Mouse (Mus musculus) cerebellum, postnatal 14 days (tissue): ENCODE results near the gene Tmem185a.
A peak's percentile ranks its signal among the peaks of the same experiment; 100 is the strongest.
"Not testable (repeated sequence)": the region's sequence is repeated elsewhere in the genome, so short reads cannot be mapped to it uniquely, and the experiment has no call there.

Experiments used
- DNase-seq, 2 experiments: peaks; one replicate each; pipeline ENCODE4 v3.0.0; 2021; ENCODE audit warnings: mixed read lengths in 2 of 2

Tmem185a gene

GRCm38 (mm10) chrX:70476792-70477776 lies at the start of gene Tmem185a:
Gene Tmem185a (minus strand): TSS chrX:70477180.
- DNase-seq, result peak; percentile 87 to 89

GRCm38 (mm10) chrX:70514413-70514812 lies 37.4 kb upstream of the Tmem185a start:
- DNase-seq, result not testable (repeated sequence)

- not testable (repeated sequence) for DNase-seq
Observed at GRCm38 (mm10) chrX:70487328-70487727, 10.3 kb upstream of the Tmem185a start.

GRCm38 (mm10) chrX:70482154-70482553 lies 5.2 kb upstream of the Tmem185a start:
- no peak for DNase-seq

- DNase-seq, result no peak
Observed at GRCm38 (mm10) chrX:70478701-70479100, 1.7 kb upstream of the Tmem185a start.

GRCm38 (mm10) chrX:70475215-70475765 lies 1.7 kb downstream of the Tmem185a start:
- no peak for DNase-seq

GRCm38 (mm10) chrX:70466897-70467296 lies 10.1 kb downstream of the Tmem185a start:
- DNase-seq, result no peak

- no peak for DNase-seq
Observed at GRCm38 (mm10) chrX:70465489-70465888, 11.5 kb downstream of the Tmem185a start.

GRCm38 (mm10) chrX:70463621-70464020 lies 13.4 kb downstream of the Tmem185a start:
- DNase-seq, result no peak

- not testable (repeated sequence) for DNase-seq
Observed at GRCm38 (mm10) chrX:70452359-70452758, 24.6 kb downstream of the Tmem185a start.

GRCm38 (mm10) chrX:70425473-70425872 lies 51.5 kb downstream of the Tmem185a start:
- DNase-seq, result not testable (repeated sequence)
